Mouse (Mus musculus): ENCODE results near the gene Setd1b. TPM values are rescaled to one million over a fixed set of nuclear protein-coding genes. Genes with fewer than 3 reads are reported as not detected.

Gene Setd1b
- total and polyA plus RNA-seq, 2 experiments from 2014 or later: 5.1 to 6.1 TPM

GRCm38 (mm10) chr5:123162942-123163341 lies 20.9 kb downstream of the Setd1b start:
- H3K4me1 ChIP-seq (ENCODE audit: control insufficient read depth, insufficient read depth): no peaks in the 10 kb centered on the region
- H3K9me3 ChIP-seq (replicated peaks; ENCODE audit: control insufficient read depth, low read length): no peaks in the 10 kb centered on the region
- no peak overlapping the region for H3K4me2 ChIP-seq (ENCODE audit: low read depth, low read length)
- no peaks in the 10 kb centered on the region for H3K27me3 ChIP-seq (ENCODE audit: control insufficient read depth, insufficient read depth, low read length)
- H3K36me3 ChIP-seq (replicated peaks; ENCODE audit: control insufficient read depth, insufficient read depth, low read length): peaks cover 86% of the 10 kb centered on the region
- no peak overlapping the region for H3K27ac ChIP-seq (ENCODE audit: low read depth)
- TF ChIP-seq CTCF (IDR thresholded peaks at IDR 0.05; ENCODE audit: low read depth) (no peak), EP300 (IDR thresholded peaks at IDR 0.05; ENCODE audit: low read depth) (no peak)
- WGBS: 74% methylated on average over 9 of the region's 9 CpGs
- ATAC-seq (ENCODE audit: insufficient read depth, low read depth) (no peak), DNase-seq (ENCODE audit: low spot score) (no peak)
- H3K4me3 ChIP-seq (ENCODE audit: low read depth, low read length): no peak overlapping the region
- no peak overlapping the region for H3K9ac ChIP-seq (replicated peaks; ENCODE audit: low read depth, low read length)

GRCm38 (mm10) chr5:123166437-123166836 lies 24.4 kb downstream of the Setd1b start:
- Histone ChIP-seq H3K36me3 (replicated peaks; ENCODE audit: control insufficient read depth, insufficient read depth, low read length) (peaks cover 54% of the 10 kb centered on the region), H3K27me3 (ENCODE audit: control insufficient read depth, insufficient read depth, low read length) (no peaks in the 10 kb centered on the region), H3K9ac (replicated peaks; ENCODE audit: low read depth, low read length) (no peak overlapping the region), H3K27ac (ENCODE audit: low read depth) (no peak overlapping the region), H3K4me3 (ENCODE audit: low read depth, low read length) (no peak overlapping the region), H3K4me1 (ENCODE audit: control insufficient read depth, insufficient read depth) (no peaks in the 10 kb centered on the region), H3K4me2 (ENCODE audit: low read depth, low read length) (no peak overlapping the region), H3K9me3 (replicated peaks; ENCODE audit: control insufficient read depth, low read length) (no peaks in the 10 kb centered on the region)
- ATAC-seq (ENCODE audit: insufficient read depth, low read depth) (no peak), DNase-seq (ENCODE audit: low spot score) (no peak)
- WGBS: 86% methylated on average over 10 of the region's 10 CpGs
- no peak for TF ChIP-seq CTCF (IDR thresholded peaks at IDR 0.05; ENCODE audit: low read depth)
- TF ChIP-seq EP300 (IDR thresholded peaks at IDR 0.05; ENCODE audit: low read depth): no peak

- Histone ChIP-seq H3K4me2 (ENCODE audit: low read depth, low read length) (no peak overlapping the region), H3K9ac (replicated peaks; ENCODE audit: low read depth, low read length) (no peak overlapping the region), H3K4me3 (ENCODE audit: low read depth, low read length) (no peak overlapping the region), H3K4me1 (ENCODE audit: control insufficient read depth, insufficient read depth) (no peaks in the 10 kb centered on the region), H3K9me3 (replicated peaks; ENCODE audit: control insufficient read depth, low read length) (no peaks in the 10 kb centered on the region), H3K27ac (ENCODE audit: low read depth) (no peak overlapping the region), H3K36me3 (replicated peaks; ENCODE audit: control insufficient read depth, insufficient read depth, low read length) (peaks cover 43% of the 10 kb centered on the region), H3K27me3 (ENCODE audit: control insufficient read depth, insufficient read depth, low read length) (no peaks in the 10 kb centered on the region)
- no peak for TF ChIP-seq CTCF (IDR thresholded peaks at IDR 0.05; ENCODE audit: low read depth)
- TF ChIP-seq EP300 (IDR thresholded peaks at IDR 0.05; ENCODE audit: low read depth): no peak
- no peak for ATAC-seq (ENCODE audit: insufficient read depth, low read depth)
- 79% methylated on average over 5 of the region's 5 CpGs for whole genome bisulfite sequencing
- DNase-seq (ENCODE audit: low spot score): no peak
Observed at GRCm38 (mm10) chr5:123167591-123167990, 25.6 kb downstream of the Setd1b start.

GRCm38 (mm10) chr5:123169284-123169683 lies 27.3 kb downstream of the Setd1b start, which contains the start of gene Psmd9:
TSS of gene Psmd9 (plus strand) at chr5:123169413.
- no peak within 1 kb of the TSS for H3K4me3 ChIP-seq (ENCODE audit: low read depth, low read length)
- no peak within 1 kb of the TSS for H3K27ac ChIP-seq (ENCODE audit: low read depth)
- no peak within 1 kb of the TSS for H3K4me2 ChIP-seq (ENCODE audit: low read depth, low read length)
- no peaks in the 10 kb centered on the region for H3K27me3 ChIP-seq (ENCODE audit: control insufficient read depth, insufficient read depth, low read length)
- TF ChIP-seq CTCF (IDR thresholded peaks at IDR 0.05; ENCODE audit: low read depth): no peak
- no peak for TF ChIP-seq EP300 (IDR thresholded peaks at IDR 0.05; ENCODE audit: low read depth)
- H3K36me3 ChIP-seq (replicated peaks; ENCODE audit: control insufficient read depth, insufficient read depth, low read length): peaks cover 26% of the 10 kb centered on the region
- H3K9ac ChIP-seq (replicated peaks; ENCODE audit: low read depth, low read length): no peak within 1 kb of the TSS
- ATAC-seq (ENCODE audit: insufficient read depth, low read depth): no peak
- no peaks in the 10 kb centered on the region for H3K9me3 ChIP-seq (replicated peaks; ENCODE audit: control insufficient read depth, low read length)
- no peaks in the 10 kb centered on the region for H3K4me1 ChIP-seq (ENCODE audit: control insufficient read depth, insufficient read depth)
- WGBS: 86% methylated on average over 5 of the region's 5 CpGs
- DNase-seq (ENCODE audit: low spot score): no peak

- 74% methylated on average over 9 of the region's 9 CpGs for WGBS
Observed at GRCm38 (mm10) chr5:123170365-123170764, 28.4 kb downstream of the Setd1b start.

More at GRCm38 (mm10) chr5:123170365-123170764, 28.4 kb downstream of the Setd1b start:
- Histone ChIP-seq H3K36me3 (replicated peaks; ENCODE audit: control insufficient read depth, insufficient read depth, low read length) (peaks cover 21% of the 10 kb centered on the region), H3K4me3 (ENCODE audit: low read depth, low read length) (no peak overlapping the region), H3K9me3 (replicated peaks; ENCODE audit: control insufficient read depth, low read length) (0 out of 2 replicates have a peak, but pooled peaks cover 3% of the 10 kb centered on the region), H3K27me3 (ENCODE audit: control insufficient read depth, insufficient read depth, low read length) (no peaks in the 10 kb centered on the region), H3K9ac (replicated peaks; ENCODE audit: low read depth, low read length) (no peak overlapping the region), H3K4me2 (ENCODE audit: low read depth, low read length) (no peak overlapping the region), H3K27ac (ENCODE audit: low read depth) (no peak overlapping the region), H3K4me1 (ENCODE audit: control insufficient read depth, insufficient read depth) (no peaks in the 10 kb centered on the region)
- no peak for DNase-seq (ENCODE audit: low spot score)
- no peak for ATAC-seq (ENCODE audit: insufficient read depth, low read depth)
- TF ChIP-seq CTCF (IDR thresholded peaks at IDR 0.05; ENCODE audit: low read depth) (no peak), EP300 (IDR thresholded peaks at IDR 0.05; ENCODE audit: low read depth) (no peak)
